Mouse (Mus musculus): ENCODE data around the gene Ap1g2. TPM values are rescaled to one million over a fixed set of nuclear protein-coding genes. Genes with fewer than 3 reads are reported as not detected.

Gene Ap1g2
- polyA plus RNA-seq, 2 experiments from 2014 or later, result 99.1 to 102 TPM

GRCm38 (mm10) chr14:55085324-55086008 lies 20.9 kb downstream of the Ap1g2 start:
- no peak for ATAC-seq

GRCm38 (mm10) chr14:55083481-55083880 lies 22.9 kb downstream of the Ap1g2 start:
- ATAC-seq, result no peak

DNA sequence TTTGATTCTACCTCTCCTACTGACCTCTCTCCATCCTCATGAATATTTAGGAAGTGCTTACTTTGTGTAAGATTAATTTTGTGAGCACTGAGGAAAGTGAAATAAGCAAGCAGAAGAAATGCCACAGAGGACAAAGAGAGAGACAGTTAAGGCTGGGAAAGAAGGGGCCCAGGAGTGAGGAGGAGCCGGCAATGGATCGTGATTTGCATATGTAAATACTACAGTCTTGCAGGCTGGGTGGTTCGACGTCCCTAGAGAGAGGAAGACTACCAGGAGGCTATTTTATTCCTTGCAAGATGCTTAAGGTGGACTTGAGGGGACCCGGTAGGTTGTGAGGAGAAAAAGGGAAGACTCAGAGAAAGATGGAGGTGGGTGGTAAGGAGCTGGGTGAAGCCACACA lies 25.3 kb downstream of the Ap1g2 start:
- no peak for ATAC-seq

GRCm38 (mm10) chr14:55079214-55079970 lies 27.0 kb downstream of the Ap1g2 start:
- peak; percentile 76 for ATAC-seq

DNA sequence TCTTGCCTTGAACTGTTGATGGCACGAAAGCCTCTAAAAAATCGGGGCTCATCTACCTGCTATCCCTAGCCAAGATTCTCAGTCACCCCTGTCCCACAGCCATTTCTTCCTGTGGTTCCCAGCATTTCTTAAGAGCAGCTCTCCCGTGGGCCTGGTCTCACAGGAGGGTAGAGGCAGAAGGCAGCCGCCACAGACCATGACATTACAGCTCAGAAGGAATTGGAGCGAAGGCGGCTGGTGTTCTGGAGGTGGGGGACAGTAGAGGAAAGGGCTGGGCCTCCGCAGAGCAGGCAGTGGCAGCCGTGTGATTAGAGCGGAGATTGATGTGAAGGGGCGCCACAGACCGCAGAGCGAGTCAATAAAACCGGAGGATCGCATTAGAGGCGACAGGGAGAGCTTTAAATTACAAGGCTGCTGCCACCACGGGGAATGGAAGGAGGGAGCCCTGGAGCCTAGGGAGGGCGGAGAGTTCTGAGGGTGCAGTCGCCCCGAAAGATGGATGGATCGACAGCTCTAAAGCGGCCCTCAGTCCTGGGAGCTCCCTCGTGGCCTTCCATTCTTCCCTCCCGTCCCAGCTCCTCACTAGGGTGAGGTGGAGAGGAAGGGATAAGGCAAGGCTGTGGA lies 27.9 kb downstream of the Ap1g2 start:
- ATAC-seq, result no peak

DNA sequence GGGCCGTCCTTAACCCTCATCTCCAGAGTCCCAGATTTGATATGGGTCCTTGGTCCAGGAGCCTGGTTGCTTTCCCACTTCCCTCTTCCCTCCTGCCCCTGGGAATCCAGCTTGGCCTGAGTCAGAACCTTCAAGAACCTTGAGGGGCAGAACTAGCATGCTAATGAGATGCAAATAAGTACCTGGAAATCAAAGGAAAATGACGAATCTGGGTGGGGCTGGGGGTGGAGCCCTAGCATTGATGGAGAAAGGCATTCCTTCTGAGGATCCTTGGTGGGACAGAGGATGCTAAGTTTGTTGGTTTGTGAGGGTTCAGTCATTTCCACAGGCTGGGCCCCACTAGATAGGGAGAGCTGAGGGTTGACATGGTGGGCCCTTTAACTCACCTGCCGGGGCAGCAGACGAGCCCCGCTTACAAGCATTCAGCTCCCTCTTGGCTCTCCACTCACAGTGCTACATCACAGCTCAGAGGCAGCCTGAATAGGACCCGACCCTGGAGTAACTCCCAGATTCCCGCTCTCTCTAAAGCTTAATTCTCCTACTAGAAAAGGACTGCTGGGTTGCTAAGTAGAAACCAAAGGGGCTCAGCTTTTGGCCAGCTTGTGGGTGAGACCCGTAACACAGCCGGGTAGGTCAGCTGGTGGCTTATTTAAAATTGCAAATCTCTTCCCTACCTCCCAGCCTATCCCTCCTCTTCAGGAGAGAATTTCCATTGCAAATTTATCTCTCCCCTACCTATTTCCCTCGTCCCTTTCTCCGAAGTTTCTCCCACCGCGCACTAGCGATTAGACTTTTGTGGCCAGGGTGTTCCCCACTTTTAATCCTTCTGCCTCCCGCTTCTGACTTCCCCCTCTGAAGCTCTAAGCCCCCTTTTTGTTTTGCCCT lies 28.7 kb downstream of the Ap1g2 start:
- no peak for ATAC-seq

DNA sequence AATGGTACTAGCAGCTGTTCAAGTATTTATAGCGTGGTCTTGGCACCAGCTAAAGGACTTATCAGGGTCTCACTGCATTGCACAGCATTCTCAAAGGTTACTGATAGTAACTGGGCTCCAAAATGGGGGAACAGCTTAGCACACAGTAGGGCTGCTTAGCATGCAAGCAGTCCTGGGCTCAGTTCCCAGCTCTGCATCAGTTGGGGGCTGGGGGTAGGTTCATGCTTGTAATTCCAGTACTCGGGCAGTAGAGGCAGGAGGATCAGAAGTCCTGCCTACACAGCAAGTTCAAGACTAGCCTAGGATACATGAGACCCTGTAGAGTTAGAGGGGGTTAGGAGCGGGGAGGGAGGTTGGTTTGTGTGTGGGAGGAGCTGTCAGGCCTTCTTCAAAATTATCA lies 29.4 kb downstream of the Ap1g2 start:
- ATAC-seq, result no peak

- ATAC-seq, result no peak
Measured at GRCm38 (mm10) chr14:55076224-55076623, 30.2 kb downstream of the Ap1g2 start.

DNA sequence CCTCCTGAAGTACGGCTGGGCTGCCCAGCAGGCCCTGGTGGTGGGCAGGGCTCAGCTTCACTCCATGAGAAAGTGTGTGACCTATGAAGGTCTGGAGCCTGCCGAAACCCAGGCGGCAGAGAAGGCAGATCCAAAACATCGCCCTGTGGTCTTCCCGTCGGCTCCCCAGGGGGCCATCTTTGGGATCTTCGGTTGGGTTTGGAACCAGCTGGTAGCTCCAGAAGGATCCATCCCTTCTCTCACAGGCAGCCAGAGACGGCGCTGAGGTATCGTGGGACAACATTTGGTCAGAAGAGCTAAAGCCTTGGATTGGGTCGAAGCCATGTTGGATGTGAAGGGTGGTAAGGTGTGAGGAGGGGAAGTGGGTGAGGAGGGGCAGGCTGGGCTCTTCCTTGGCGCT lies 32.0 kb downstream of the Ap1g2 start:
- no peak for ATAC-seq

GRCm38 (mm10) chr14:55071756-55072155 lies 34.6 kb downstream of the Ap1g2 start:
- no peak for ATAC-seq

GRCm38 (mm10) chr14:55066042-55066441 lies 40.4 kb downstream of the Ap1g2 start:
- ATAC-seq, result no peak

DNA sequence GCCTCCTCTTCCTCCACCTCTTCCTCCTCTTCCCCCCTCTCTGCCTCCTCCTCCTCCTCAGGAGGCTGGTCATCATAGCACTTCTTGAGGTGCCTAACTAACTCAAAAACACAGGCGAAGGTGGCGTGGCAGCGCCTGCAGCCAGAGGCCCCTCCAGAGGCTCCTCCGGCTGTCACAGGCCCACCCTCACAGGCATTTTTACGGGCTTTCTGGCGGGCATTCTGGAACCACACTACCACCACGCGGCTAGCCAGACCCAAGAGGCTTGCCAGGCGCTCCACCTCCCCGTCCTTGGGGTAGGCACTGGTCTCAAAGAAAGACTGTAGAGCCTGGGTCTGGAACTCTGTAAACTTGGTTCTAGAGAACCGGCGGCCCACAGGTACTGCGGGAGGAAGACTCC lies 41.0 kb downstream of the Ap1g2 start:
- ATAC-seq, result no peak

GRCm38 (mm10) chr14:55064481-55065370 lies 41.7 kb downstream of the Ap1g2 start:
- ATAC-seq, result no peak

DNA sequence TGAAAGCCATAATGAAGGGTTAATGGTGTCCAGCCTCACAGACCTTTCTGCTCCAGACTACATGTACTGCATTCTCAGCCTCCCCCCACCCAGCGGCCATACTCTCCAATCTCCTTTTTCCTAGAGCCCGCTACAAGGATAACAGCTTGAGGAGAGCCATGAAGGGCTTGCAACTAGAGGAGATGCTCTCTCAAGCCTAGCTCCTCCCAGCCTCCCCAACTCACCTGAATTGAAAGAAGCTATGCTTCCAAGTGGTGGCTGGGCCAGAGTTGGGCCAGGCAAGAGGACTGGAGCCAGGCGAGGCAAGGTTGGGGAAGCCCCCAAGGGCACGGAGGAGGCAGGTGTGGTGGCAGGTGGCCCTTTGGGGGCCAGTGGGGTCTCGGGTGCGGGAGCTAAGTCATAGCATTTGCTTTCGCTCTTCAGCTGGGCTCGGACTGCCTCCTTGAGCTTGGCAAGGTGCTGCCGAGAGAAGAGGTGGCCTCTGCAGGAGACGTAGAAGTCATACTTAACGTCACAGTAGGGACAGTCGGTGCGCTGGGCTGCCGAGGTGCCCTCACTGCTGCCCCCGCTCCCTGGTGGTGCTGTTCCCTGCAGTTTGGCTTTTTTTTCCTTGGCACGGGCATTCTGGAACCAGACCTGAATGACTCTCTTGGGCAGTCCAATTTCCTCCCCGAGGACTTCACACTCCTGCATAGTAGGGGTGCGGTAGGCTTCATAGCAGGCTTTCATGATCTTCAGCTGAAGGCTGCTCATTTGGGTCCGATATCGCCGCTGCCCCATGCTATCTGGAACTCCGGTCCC lies 42.6 kb downstream of the Ap1g2 start:
- ATAC-seq, result no peak

- no peak for ATAC-seq
Measured at GRCm38 (mm10) chr14:55063117-55063516, 43.3 kb downstream of the Ap1g2 start.

DNA sequence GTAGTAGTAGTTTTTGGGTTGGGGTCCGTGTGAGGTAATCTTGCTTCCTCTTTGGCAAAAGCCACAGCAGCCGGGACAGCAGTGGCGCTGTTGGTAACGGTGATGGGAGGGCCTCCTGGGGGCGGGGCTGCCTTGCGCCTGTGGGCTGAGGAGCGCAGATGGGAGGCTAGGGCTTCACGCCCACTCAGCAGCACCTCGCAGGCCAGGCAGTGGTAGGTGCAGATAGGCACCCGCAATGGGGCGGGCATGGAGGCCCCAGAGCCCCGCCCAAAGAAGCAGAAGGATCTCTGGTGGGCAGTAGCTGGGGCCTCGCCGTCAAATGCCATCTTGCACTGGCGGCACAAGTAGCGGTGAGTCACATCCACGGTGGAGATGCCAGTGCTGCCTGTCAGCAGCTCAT lies 43.8 kb downstream of the Ap1g2 start:
- ATAC-seq, result no peak

DNA sequence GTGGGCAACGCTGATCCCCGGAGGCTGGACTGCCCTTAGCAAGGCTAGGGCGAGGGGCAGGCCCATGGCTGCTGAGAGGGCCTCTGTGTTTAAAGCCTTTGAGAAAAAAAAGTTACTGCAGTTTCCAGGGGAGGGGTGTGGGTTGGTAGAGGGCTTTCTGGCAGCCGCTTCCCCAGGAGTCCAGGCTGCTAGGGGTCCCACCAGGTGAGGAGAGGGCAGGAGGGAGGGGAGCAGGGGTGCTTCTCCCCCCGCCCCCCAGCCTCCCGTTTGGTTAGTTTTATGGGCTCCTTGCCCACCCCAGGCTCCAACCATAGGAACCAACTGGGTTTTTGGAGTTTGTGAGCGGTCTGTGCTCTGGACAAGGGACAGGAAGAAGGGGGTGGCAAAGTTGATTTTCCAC lies 44.5 kb downstream of the Ap1g2 start:
- ATAC-seq, result no peak

DNA sequence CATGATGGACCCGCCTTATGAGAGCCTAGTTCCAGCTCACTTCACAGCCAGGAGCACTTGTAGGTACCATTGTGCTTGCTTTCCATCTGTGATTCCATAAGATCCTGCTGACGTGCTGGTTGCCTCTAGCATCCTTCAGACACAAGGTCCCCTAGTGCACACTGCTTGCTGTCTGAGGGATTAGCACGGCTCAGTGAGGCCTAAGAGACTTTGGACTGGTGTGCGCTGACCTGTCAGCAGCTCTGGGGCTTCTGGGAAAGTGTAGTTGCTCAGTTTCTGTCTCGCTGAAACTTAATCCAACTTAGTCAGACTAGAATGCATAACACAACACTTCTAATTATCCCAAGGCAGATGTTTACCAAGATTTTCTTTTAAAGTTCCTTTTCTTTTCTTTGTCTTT lies 46.5 kb downstream of the Ap1g2 start:
- ATAC-seq, result no peak

- ATAC-seq, result no peak
Measured at GRCm38 (mm10) chr14:55059009-55059408, 47.4 kb downstream of the Ap1g2 start.

GRCm38 (mm10) chr14:55055167-55055834 lies 51.1 kb downstream of the Ap1g2 start:
- no peak for ATAC-seq

All from activated CD4-positive, CD25-positive, alpha-beta regulatory T cell, adult 4 months (primary cell).